Mouse (Mus musculus): ENCODE measurements at regions not wholly inside any gene's neighbourhood (a gene's known extent, or its start where the extent isn't known, plus 50 kb on each side); places are given as distances from the start of the nearest gene placed in this dataset.

DNA sequence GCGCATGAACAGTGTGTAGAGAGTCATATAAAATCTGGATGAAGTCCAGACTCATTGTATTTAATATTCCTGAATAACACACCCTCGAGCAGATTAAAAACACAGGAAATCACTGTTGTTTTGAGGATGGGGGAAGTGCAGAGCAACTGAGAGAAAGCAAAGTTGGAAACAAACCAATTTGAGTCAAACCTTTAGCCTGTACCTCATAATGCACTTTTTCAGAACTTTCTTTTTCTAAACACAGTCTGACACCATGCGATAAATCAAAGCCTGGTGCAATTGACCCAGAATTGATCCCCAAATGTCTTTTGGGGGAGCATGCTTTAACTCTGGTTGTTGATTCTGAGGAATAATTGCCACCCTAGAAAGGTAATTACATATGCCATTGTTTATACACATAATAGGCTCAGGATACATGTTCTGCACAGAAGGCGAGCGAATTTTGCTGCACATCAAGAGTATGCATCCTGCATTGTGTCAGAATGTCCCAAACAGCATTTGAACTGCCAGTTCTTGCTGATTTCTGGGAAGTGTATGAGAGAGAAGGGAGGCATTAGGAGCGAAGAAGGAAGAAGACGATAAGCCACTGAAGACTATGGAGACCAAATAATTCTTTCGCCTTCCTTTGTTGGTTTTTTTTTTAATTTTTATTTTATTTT, 245.3 kb upstream of the Nr2f1 start:
- TF ChIP-seq POLR2A (IDR thresholded peaks at IDR 0.05; ENCODE audit: extremely low read depth, insufficient read depth, low read length): no peak
- no peak for TF ChIP-seq CTCF (IDR thresholded peaks at IDR 0.05; ENCODE audit: extremely low read depth, insufficient read depth, low read length)
